Mouse (Mus musculus): ENCODE data around the gene Lonp2. TPM values are rescaled to one million over a fixed set of nuclear protein-coding genes. Genes with fewer than 3 reads are reported as not detected.

Gene Lonp2
- polyA plus RNA-seq, 1 experiment from 2014 or later: 42.2 TPM

DNA sequence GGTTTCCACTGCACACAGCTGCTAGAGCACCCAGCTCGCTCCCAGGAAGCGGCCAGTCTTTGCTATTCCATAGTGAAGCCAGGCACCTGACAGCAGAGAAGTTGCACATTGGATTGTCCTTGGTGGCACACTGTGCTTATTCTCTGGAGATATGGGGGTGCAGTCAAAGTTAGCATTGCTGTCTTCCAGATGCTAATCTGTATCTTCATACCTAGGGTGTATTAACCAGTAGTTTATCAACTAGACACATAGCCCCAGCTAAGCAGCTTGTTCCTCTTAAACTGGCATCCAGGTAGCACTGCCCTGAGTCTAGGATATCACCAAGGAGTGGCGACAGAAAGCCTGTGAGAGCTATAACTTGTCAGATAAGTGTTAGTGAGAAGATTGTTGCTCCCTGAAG is 88.8 kb downstream of the Lonp2 start:
- WGBS (ENCODE audit: missing documents): 88% methylated on average over 3 of the region's 3 CpGs
- peaks cover 57% of the 10 kb centered on the region for H3K36me3 ChIP-seq (ENCODE audit: inconsistent target)
- no peak overlapping the region for H3K4me3 ChIP-seq (ENCODE audit: inconsistent target)
- H3K79me2 ChIP-seq (ENCODE audit: inconsistent target): no peaks in the 10 kb centered on the region
- H3K27ac ChIP-seq: no peak overlapping the region

DNA sequence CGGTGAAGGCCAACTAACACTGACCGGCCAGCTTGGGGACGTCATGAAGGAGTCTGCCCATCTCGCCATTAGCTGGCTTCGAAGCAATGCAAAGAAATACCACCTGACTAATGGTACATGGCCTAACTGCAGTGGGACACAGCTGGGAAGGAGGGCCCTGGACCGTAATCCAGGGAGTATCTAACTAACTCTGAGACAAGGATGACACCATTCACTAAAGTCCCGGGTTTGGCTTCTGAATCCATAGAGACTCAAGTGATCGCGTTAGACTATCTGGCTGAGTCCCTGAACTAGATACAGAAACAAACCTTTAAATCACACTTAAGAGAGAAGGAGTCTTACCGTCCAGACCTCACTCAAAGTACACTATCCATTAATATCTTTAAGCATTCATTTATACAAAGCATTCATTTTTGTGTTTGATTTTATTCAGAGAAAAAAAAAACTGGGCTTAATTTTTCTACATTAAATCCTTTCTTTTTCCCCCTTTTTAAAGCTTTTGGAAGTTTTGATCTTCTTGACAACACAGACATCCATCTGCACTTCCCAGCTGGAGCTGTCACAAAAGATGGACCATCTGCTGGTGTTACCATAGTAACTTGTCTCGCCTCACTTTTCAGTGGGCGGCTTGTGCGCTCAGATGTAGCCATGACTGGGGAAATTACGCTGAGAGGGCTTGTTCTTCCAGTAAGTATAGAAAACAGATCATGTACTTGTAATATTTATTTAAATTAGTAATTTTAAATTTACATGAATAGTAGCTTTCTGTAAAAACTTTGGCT is 89.8 kb downstream of the Lonp2 start:
- Histone ChIP-seq H3K36me3 (ENCODE audit: inconsistent target) (peaks cover 62% of the 10 kb centered on the region), H3K27ac (no peak overlapping the region), H3K4me3 (ENCODE audit: inconsistent target) (no peak overlapping the region), H3K79me2 (ENCODE audit: inconsistent target) (no peaks in the 10 kb centered on the region)
- WGBS (ENCODE audit: missing documents): 97% methylated on average over 12 of the region's 14 CpGs

DNA sequence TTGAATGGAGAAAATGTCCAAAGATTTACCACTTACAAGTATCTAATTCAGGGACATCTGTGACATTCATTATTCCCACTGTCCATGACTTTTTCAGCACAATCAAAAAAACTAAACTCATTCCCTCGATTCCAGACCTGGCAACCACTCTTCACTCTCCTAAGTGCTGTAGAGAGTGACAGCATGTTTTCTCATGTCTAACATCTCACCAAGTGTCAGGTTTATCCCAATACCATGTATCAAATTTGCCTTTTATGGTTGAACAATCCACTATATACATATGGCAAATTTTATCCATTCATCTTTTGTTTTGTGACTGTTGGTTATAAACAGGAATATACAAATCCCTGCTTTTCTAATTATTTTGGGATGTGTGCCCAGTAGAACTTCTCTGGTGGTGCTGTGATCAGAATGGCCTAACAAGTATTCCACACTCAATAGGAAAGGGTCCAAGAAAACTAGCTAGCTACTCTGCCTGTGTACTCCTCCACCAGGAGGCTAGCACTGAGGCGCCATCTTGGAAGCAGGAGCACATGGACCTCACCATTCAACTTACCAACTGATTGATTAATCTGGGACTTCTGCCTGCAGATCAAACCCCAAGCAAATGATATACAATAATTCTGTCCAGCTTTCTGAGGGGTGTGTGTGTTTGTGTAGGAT is 94.6 kb downstream of the Lonp2 start:
- Histone ChIP-seq H3K79me2 (ENCODE audit: inconsistent target) (peaks cover under 1% of the 10 kb centered on the region; the same call in 1 of the 2 replicates), H3K4me3 (ENCODE audit: inconsistent target) (no peak overlapping the region), H3K27ac (no peak overlapping the region), H3K36me3 (ENCODE audit: inconsistent target) (peaks cover 47% of the 10 kb centered on the region)
- WGBS (ENCODE audit: missing documents): 89% methylated on average over 2 of the region's 2 CpGs

DNA sequence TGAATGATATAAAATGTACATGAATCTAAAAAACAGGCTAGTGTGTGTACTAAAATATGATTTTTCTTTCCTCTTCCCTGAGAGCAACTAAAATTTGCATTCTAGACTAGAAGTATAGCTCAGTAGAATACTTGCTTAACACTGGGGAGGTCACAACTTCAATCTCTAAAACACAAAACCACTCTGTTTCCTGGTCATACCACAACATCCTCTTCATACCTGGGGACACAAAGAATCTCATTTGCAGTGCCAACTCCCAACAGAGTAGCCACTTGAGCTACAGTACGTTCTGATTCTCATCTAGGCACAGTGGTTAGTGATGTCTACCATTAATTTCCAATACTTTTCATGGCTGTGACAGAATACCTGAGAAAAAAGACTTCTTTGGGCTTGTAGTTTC is 95.5 kb downstream of the Lonp2 start:
- H3K4me3 ChIP-seq (ENCODE audit: inconsistent target): no peak overlapping the region
- H3K27ac ChIP-seq: no peak overlapping the region
- H3K79me2 ChIP-seq (ENCODE audit: inconsistent target): peaks cover 7% of the 10 kb centered on the region; the same call in 1 of the 2 replicates
- peaks cover 39% of the 10 kb centered on the region for H3K36me3 ChIP-seq (ENCODE audit: inconsistent target)
- WGBS (ENCODE audit: missing documents): 32% methylated on average over 1 of the region's 1 CpGs

DNA sequence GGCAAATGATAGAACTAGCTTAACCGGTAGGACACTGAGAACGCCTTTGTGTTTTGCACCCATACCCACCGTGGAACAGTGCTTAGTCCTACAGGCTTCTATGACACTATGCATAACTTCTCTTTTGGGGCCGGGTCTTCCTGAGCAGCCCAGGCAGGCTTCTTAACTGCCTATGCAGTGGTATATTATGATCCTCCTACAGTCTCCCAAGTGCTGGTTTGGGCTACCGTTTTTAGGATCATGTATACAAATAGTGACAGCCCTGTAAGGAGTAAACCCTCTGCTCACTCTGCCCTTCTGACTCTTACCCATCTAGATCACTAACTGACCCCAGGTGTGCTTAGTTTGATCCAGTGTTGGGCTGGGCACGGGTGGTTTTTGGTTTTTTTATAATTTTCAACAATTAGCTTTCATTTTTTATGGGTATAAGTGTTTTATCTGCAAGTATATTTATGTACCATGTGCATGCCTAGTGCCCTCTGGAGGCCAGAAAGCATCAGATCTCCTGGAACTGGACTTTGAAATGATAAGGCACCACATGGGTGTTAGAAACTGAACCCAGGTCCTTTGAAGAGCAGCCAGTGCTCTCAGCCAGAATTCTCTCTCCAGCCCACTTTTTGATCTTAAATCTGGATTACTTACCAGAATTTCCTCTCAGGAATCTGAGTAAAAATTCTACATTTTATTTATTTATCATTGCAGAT is 97.1 kb downstream of the Lonp2 start:
- Histone ChIP-seq H3K79me2 (ENCODE audit: inconsistent target) (peaks cover 17% of the 10 kb centered on the region; the same call in 1 of the 2 replicates), H3K36me3 (ENCODE audit: inconsistent target) (peaks cover 25% of the 10 kb centered on the region), H3K27ac (no peak overlapping the region), H3K4me3 (ENCODE audit: inconsistent target) (no peak overlapping the region)
- 88% methylated on average over 6 of the region's 6 CpGs for WGBS (ENCODE audit: missing documents)

DNA sequence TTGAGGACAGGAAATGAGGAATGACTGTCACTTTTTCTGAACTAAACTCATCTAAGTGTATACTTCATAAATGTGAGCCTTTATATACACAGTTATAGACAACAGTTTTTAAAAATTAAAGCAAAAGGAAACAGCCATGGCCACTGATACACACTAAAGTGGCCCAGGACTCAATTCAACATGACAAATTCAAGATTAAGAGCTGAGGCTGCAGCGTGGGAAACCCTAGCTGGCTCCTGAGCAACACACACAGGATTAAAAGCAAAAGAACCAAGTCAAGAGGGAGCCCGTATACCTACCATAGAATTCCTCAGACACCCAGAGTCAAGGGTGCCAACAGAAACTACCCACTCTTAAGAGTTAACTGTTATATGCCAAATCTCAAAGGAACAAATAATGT is 97.6 kb downstream of the Lonp2 start:
- H3K36me3 ChIP-seq (ENCODE audit: inconsistent target): peaks cover 19% of the 10 kb centered on the region; the same call in 1 of the 2 replicates
- H3K4me3 ChIP-seq (ENCODE audit: inconsistent target): no peak overlapping the region
- H3K79me2 ChIP-seq (ENCODE audit: inconsistent target): peaks cover 22% of the 10 kb centered on the region
- no peak overlapping the region for H3K27ac ChIP-seq
- WGBS (ENCODE audit: missing documents): 97% methylated on average over 2 of the region's 2 CpGs

DNA sequence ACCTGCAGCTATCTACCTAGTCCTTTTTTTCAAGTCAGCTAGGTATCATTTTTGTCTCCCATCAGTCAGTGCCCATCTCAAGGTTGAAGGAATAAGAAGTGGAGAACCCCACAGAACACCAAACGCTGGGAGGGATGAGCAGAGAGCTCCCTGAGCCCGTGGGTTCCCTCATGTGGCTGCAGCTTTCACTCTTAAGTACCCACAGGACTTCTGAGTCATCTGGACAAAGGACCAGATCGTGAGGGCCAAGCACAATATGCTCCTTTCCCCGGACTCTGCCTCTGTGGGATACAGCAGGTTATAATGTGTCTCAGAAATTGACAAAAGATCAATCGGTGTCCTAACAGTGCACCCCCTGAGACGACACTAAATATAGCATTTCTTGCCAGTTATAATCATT is 103.1 kb downstream of the Lonp2 start:
- Histone ChIP-seq H3K27ac (no peak overlapping the region), H3K36me3 (ENCODE audit: inconsistent target) (no peaks in the 10 kb centered on the region), H3K4me3 (ENCODE audit: inconsistent target) (no peak overlapping the region), H3K79me2 (ENCODE audit: inconsistent target) (peaks cover 77% of the 10 kb centered on the region)
- WGBS (ENCODE audit: missing documents): 85% methylated on average over 6 of the region's 6 CpGs

DNA sequence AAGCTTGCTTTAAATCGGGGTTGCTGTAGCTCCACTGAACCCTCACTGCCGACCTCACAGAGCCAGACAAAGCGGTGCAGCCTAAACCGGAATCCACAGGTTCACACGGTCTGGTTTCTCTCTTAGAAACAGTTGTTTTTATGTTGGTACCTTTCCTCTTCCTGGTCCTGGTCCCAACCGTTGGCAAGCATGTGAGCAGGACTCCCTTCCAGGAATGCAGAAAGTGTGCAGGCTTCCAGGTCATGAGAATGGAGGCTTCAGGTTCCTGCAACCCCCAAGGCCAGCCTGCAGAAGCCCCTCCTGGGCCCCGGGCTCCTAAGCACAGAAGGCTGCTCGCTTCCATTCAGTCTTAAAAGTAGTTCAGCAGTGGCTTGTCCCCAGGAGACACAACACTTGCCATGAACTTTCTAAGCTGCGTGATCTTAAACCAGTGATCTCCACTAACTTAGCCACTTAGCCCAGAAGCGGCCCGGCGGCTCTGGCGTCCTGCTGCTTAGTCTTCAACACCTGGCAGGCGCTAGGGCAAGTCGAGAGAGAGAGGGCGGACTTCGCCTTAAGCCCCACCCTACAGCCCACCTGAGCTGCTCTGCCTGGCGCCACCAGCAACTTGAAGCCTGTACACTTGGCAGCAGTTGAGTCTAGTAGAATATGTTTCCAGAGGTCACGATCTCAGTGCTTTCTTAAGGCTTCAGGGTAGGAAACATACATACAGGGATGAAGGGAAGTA is 104.5 kb downstream of the Lonp2 start:
- 89% methylated on average over 19 of the region's 19 CpGs for WGBS (ENCODE audit: missing documents)
- Histone ChIP-seq H3K27ac (no peak overlapping the region), H3K36me3 (ENCODE audit: inconsistent target) (no peaks in the 10 kb centered on the region), H3K4me3 (ENCODE audit: inconsistent target) (no peak overlapping the region), H3K79me2 (ENCODE audit: inconsistent target) (peaks cover 91% of the 10 kb centered on the region)

DNA sequence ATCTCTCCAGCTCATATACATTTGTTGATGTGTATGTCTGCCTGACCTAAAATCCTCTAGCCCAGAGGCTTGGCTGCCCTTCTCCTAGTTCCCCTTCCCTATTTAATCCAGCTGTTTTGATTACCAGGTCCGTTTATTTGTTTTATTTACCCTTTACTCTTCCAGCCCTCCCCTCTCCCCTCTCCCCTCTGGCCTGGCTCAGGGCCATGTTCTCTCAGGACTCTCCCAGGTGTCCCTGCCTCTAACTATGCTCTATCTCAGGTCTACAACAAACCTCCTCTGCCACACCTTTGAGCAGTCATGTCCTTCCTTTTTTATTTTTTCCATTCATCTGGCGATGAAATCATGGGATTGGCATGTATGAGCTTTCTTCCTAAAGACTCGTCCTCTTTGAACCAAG is 106.5 kb downstream of the Lonp2 start:
- no peak overlapping the region for H3K4me3 ChIP-seq (ENCODE audit: inconsistent target)
- WGBS (ENCODE audit: missing documents): 79% methylated on average over 3 of the region's 3 CpGs
- peaks cover 99% of the 10 kb centered on the region for H3K79me2 ChIP-seq (ENCODE audit: inconsistent target)
- no peaks in the 10 kb centered on the region for H3K36me3 ChIP-seq (ENCODE audit: inconsistent target)
- H3K27ac ChIP-seq: no peak overlapping the region

DNA sequence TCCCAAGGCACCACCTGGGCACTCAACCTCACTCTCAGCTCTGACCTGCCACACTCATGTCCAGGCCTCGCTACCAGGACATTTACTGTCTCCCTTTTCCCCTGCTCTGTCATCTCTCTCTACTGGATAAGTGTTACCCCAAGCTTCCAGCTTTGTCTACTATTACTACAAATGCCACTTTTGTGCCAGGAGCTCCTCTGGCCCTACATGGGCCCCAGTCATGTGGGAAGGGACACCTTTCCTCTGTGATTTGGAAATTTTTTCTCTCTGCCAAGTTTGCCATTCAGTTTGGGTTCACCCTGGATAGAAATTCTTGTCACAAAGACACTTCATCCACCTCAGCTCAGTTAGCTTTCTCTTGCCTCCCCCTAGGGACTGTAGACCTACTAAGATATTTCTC is 107.0 kb downstream of the Lonp2 start:
- no peak overlapping the region for H3K27ac ChIP-seq
- no peak overlapping the region for H3K4me3 ChIP-seq (ENCODE audit: inconsistent target)
- H3K79me2 ChIP-seq (ENCODE audit: inconsistent target): peaks cover 100% of the 10 kb centered on the region
- WGBS (ENCODE audit: missing documents): 100% methylated on average over 1 of the region's 1 CpGs
- no peaks in the 10 kb centered on the region for H3K36me3 ChIP-seq (ENCODE audit: inconsistent target)

DNA sequence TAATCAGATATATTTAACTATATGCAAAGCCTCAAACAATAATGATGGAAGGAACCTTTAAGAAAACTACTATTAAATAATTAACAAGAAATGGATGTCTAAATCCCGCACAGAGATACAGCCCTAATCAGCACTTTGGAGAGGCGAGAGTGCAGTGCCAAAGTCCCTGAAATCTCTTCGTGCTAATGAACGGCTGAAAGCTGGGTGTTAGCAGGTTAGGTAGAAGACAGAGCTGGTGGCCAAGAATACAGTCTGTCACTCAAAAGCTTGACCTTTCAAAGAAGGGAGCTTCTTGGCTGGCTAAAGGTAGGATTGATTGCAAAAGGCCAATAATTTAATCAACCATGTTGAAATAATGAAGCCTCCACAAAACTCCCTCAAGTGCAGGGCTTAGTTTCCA is 110.3 kb downstream of the Lonp2 start:
- Histone ChIP-seq H3K27ac (no peak overlapping the region), H3K4me3 (ENCODE audit: inconsistent target) (no peak overlapping the region), H3K36me3 (ENCODE audit: inconsistent target) (no peaks in the 10 kb centered on the region), H3K79me2 (ENCODE audit: inconsistent target) (peaks cover 100% of the 10 kb centered on the region)
- 92% methylated on average over 4 of the region's 4 CpGs for WGBS (ENCODE audit: missing documents)

DNA sequence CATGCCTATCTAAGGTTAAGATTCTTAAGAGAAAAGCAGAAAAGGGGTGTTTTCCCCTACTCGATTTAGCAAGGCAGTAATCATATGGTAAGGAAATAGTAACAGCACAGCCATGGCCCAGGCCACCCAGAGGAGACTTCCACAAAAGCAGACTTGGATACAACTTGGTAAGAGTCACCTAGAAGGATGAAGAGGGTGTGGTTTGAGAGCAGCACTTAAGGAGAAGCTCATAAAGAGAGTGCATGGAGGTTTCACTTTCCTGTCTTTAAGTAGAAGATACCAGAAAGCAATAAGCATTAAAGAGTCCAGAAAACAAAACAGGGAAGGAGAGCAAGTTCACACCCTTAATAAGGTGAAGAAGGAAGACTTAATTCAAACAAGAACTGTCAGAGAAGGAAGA is 111.1 kb downstream of the Lonp2 start:
- 56% methylated on average over 1 of the region's 1 CpGs for WGBS (ENCODE audit: missing documents)
- Histone ChIP-seq H3K36me3 (ENCODE audit: inconsistent target) (no peaks in the 10 kb centered on the region), H3K27ac (no peak overlapping the region), H3K4me3 (ENCODE audit: inconsistent target) (no peak overlapping the region), H3K79me2 (ENCODE audit: inconsistent target) (peaks cover 100% of the 10 kb centered on the region)

DNA sequence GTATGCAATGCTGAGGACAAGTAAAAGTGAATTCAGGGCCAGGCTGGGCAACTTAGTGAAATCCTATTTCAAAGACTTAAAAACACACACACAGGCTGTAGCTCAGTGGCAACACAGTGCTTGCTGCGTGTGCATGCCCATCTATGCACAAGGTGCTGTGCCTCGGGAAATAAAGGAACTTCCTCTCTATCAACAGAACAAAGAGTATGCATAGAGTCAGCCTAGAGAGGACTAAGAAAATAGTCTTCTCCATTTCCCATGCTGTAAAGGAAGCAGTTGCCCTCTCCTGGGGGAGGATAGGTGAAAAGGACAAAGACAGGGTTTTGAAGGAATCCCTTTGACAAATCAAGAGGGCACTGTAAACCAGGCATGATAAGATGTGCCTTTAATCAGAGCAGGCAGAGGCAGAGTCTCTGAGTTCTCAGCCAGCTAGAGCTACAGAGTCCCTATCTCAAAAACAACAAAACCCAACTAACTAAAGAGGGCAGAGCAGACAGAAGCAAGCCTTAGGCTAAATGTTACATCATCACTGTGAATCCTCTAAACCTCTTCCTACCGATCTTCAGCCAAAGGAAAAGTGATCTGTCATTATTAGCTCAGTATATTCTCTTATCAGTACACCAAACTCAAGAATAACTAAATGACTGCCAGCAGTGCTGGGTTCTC is 111.7 kb downstream of the Lonp2 start:
- WGBS (ENCODE audit: missing documents): 3% methylated on average over 3 of the region's 3 CpGs
- no peak overlapping the region for H3K27ac ChIP-seq
- H3K36me3 ChIP-seq (ENCODE audit: inconsistent target): no peaks in the 10 kb centered on the region
- no peak overlapping the region for H3K4me3 ChIP-seq (ENCODE audit: inconsistent target)
- H3K79me2 ChIP-seq (ENCODE audit: inconsistent target): peaks cover 100% of the 10 kb centered on the region

DNA sequence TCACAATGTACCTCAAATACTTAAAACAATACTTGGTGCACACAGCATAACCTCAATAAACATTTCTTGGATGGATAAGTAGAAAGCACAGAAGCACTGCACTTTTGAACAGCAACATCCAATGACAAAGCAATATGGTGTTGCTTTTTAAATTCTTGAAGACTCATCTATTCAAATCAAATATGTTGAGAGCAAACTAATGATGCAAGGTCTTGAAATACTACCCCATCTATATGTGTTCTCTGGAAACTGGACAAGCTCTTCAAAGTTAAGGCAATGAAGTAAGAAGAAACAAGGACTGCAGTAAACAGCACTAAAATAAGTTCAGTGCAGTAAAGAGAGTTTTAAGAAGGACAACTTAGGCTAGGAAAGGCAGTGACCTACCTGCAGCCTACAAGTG is 117.1 kb downstream of the Lonp2 start:
- no peak overlapping the region for H3K27ac ChIP-seq
- no peaks in the 10 kb centered on the region for H3K36me3 ChIP-seq (ENCODE audit: inconsistent target)
- no peak overlapping the region for H3K4me3 ChIP-seq (ENCODE audit: inconsistent target)
- H3K79me2 ChIP-seq (ENCODE audit: inconsistent target): peaks cover 94% of the 10 kb centered on the region

Measured in macrophage (primary cell).